Mouse (Mus musculus): ENCODE data around the gene Serpine2.
A peak's percentile ranks its signal among the peaks of the same experiment; 100 is the strongest.

The Serpine2 gene

DNA sequence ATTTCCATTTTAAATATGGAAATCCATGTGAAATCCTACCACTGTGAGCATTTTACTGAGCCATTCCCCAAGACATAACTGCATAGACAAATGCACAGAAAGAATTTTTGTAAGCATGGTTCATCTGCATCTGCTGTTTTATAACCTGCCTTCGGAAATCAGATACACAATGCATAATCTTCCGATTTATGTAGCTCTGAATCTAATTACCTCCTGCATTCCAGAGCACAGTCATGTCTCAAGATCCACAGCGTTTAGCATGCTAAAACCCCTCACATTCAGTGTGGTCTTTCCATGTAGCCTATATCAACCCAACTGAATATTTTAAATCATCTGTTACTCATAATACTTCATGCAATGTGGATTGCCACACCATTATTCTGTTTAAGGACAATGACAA is 51.5 kb downstream of the Serpine2 start:
- no peak for DNase-seq

- no peak for DNase-seq
Observed at GRCm38 (mm10) chr1:79806865-79807264, 54.1 kb downstream of the Serpine2 start.

GRCm38 (mm10) chr1:79803614-79804013 is 57.4 kb downstream of the Serpine2 start:
- no peak for DNase-seq

GRCm38 (mm10) chr1:79802858-79803427 is 58.0 kb downstream of the Serpine2 start:
- no peak for DNase-seq

DNA sequence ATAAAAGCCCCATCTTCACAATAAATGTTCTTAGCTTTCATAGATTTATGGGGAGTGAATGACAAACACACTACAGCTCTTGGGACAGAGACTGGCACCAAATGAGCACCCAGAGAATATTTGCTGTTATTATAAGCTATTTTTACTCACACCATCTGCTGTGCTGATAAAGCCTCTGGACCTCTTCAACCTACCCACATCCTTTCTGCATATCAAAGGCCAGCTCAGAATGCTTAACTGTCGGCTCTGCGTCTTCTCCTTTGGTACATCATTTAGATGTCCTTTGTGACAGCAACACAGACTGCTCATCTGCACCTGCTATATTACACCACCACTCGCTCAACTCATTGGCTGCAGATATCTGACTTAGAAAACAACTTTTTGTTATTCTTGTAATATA is 63.9 kb downstream of the Serpine2 start:
- DNase-seq = no peak

GRCm38 (mm10) chr1:79786267-79786927 is 74.6 kb downstream of the Serpine2 start:
- no peak for DNase-seq

DNA sequence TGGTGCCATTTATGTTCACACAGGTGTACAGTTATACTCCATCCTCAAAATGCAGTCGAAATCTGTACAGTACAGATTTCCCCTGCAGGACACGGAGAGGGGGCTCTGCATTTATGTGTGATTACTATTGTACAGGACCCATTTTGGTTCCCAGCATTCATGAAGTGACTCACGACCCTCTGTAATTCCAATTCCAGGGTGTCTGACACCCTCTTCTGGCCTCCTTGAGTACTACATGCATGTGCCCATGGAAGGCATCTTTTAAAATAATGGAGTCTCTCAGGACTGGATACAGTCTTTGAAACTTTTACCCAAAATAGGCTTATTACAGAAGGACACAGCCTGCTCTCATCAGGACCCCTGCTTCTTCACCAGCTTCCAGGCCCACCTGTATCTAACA is 78.5 kb downstream of the Serpine2 start:
- peak; percentile 32 for DNase-seq

- DNase-seq = no peak
Observed at GRCm38 (mm10) chr1:79778011-79778410, 83.0 kb downstream of the Serpine2 start.

DNA sequence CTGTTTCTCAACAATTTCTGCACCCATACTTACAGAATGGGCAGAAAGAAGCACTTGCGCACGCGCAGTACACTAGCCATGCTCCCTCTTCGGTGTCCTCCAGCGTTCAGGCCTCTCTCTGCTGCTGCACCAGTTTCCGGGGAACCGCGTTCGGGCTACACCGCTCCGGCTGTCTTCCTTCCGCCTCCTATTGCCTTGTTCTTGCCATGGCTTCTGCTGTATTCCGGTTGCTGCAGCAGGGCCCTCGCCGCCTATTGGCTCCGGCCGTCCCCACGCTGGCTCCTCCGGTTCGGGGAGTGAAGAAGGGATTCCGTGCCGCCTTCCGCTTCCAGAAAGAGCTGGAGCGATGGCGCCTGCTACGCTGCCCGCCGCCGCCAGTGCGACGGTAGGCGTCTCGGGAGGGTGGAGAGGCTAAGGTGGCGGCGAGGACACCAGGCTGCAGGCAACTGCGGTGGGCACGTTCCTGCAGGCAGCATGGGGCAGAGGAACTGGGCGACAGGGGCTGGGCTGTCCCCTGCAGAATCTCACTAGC is 85.0 kb downstream of the Serpine2 start, which contains the start of the genes Mrpl44 and Wdfy1:
Gene Mrpl44, plus strand, starts transcription at position 92 of the 532 bp plus-strand sequence.
Gene Wdfy1, minus strand, starts transcription at position 217 of the 532 bp plus-strand sequence.
- peak; percentile 97 for DNase-seq

DNA sequence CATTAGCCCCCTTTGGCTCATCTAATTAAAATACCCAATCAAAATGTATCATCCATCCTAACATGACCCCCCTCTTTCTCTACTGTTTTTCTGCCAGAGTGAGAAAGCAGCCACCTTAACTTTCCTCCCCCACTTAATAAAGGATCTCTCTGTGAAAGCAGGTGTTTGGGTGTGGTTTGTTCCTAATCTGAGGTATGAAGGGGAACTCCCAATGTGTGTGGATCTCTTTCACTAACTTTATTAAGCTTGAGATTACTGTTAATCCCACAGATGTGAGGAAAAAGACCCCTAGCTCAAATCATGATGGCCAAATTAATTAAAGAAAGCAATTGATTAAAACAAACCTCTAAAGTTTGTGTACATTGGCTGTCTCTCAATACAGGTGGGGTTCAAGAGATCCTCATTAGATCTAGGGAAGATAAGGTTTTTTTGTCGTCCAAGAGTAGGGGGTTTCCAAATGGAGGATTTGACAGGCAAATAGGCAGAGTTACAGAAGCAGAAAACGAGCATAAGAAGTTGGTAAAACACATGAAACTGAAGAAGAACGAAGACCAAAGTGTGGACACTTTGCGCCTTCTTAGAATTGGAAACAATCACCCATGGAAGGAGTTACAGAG is 86.7 kb downstream of the Serpine2 start:
- no peak for DNase-seq

DNA sequence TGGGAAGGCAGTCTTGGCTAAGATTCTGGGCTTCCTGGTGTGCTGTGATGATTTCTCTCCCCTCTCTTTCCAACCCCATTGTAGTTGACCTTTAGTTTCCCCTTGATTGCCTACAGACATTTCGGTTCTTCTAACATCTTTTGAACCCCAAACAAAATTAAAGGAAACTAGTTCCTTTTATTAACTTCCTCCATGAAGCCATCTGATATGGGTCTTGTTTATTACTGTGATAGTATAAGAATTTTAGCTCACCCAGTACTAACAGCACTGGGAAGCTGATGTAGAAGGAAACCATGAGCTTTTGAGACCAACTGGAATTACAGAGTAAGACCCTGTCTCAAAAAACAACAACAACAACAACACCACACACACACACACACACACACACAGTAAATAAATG is 92.7 kb downstream of the Serpine2 start:
- DNase-seq = no peak

DNA sequence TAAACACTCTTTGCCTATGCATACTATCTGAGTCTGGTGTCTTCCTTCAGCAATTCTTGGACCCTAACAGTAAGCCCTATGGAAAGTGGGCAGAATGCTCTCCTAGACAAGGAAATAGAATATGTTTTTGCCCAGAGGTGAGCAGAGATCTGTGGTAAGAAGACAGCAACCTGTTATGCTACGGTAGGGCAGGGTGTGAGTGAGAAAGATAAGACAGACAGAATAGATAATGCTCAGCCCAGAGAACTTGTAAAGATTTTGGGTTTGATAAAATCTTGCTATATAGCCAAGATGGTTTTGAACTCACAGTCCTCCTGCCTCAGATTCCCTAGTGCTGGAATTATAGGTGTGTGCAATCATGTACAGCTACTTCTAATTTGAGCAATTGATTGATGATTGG is 96.5 kb downstream of the Serpine2 start:
- DNase-seq = no peak

- no peak for DNase-seq
Observed at GRCm38 (mm10) chr1:79764031-79764430, 96.9 kb downstream of the Serpine2 start.

- DNase-seq = peak; percentile 25
Observed at GRCm38 (mm10) chr1:79762282-79763250, 98.4 kb downstream of the Serpine2 start.

- DNase-seq = no peak
Observed at GRCm38 (mm10) chr1:79761917-79762271, 99.1 kb downstream of the Serpine2 start.

GRCm38 (mm10) chr1:79761106-79761916 is 99.7 kb downstream of the Serpine2 start:
- peak; percentile 73 for DNase-seq

DNA sequence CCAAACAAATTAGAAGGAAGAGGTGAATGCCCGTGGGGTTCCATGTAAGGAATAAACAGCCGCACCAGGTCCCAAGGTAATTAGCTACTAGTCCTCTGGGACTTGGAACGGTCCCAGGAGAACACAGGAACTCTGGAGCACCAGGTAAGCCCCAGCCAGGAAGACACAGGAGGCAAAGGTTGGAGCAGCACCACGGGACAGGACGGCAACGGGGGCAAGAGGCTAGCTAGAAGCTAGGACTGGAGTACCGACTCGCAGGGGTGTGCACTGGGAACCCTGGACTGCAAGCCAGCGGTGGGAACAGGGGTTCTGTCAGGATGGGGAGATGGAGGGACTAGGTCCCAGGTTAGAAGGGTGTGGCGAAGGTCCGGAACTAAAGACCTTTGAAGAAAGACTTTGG is 100.3 kb downstream of the Serpine2 start:
- DNase-seq = peak; percentile 16

GRCm38 (mm10) chr1:79759436-79759972 is 101.5 kb downstream of the Serpine2 start:
- no peak for DNase-seq

DNA sequence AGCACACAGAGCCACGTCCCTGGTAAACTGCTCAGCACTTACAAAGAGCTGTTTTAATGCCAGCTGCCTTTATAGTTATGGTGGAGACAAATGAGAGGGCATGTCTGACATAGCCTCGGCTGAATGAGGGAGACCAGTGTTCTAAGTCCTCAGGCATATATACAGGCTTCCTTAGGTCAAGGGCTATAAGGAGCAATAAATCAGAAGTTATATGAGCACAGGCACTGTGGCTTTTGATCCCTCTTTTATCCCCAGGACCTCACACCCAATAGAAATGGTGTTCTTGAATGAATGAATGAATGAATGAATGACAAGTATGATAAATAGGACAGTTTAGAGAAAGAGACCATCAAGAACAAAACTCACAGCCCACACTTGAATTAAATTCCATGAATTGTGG is 102.0 kb downstream of the Serpine2 start:
- no peak for DNase-seq

- DNase-seq = no peak
Observed at GRCm38 (mm10) chr1:79757597-79757996, 103.4 kb downstream of the Serpine2 start.

GRCm38 (mm10) chr1:79757161-79757560 is 103.8 kb downstream of the Serpine2 start:
- DNase-seq = no peak

DNA sequence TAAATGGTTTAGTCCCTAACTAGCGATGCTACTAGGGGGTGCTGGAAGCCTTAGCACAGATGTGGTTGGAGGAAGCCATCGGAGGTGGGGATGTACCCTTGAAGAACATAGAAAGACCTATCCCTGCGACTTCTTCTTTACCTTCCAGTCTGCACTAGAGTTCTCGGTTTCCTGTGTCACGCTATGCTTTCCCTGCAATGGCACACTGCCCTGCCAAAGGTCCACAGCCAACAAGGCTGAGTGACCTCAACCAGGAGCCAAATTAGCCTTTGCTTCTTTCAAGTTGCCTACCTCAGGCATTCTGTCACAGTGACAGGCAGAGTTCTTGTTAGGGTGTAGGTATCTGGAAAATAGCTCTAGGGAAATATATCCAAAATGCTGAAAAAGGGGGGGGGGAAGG is 104.6 kb downstream of the Serpine2 start:
- DNase-seq = no peak
